Mouse (Mus musculus): ENCODE data around the gene Olfr1094.

Gene Olfr1094

DNA sequence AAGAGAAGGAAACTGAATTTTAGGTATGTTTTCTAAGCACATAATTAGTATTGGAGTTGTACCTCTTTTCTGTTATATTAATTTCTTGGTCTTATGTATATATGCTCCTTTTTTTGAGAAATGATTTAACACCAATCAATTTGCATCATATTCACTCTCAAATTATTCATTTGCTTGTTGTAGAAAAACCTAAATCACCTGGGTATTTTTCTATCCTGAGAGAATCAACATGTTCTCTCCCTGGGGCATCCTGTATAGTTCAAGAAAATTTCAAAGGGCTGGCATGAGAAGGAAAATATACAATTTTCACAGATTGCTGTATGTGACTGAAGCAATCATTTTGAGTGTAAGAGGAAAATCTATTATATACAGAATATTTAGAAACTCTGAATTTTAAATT lies at the start of gene Olfr1094:
TSS of gene Olfr1094 (plus strand) at position 301 of the 400 bp plus-strand sequence.
- no peak for DNase-seq

- no peak for DNase-seq
Measured at GRCm38 (mm10) chr2:86782179-86782578, 42.3 kb upstream of the Olfr1094 start, which contains the start of gene Olfr1093. Olfr1093 (plus strand) TSS chr2:86782479.

DNA sequence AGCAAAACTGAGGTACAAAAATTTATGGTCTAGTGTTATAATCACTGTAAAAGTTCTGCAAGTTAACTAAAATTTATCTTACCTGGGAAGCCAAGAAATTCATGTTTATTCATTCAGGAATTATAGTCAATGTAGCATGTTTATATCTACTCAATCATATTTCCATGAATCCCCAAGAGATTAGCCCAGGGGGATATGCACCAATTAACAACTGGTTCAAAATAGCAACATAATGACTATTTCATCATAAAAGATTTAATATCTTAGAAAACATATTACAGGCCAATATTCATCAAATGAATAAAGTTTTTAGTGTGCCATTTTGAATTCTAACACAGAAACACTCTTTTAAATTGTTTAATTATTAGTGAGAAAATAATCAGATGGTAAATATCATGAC lies 14.5 kb upstream of the Olfr1094 start, which contains the start of gene Olfr141:
TSS of gene Olfr141 (minus strand) at position 101 of the 400 bp plus-strand sequence.
- no peak for DNase-seq

DNA sequence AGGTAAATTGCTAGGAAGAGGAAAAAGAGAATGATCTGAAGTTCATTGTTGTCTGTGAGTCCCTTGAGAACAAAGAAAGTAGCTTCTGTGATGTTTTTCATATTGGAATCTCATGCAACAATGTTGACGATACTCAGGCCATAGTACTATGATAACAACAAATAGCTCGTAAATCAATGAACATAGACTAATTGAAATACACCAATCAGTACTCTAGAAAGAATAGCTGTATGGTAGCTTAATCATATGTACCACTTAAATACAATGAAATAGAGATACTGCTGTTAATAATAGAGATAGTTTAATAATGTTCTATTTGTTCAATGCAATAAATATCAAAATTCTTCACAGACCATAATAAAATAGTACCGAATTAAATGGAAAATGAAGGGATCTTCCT lies 27.1 kb downstream of the Olfr1094 start, which contains the start of gene Olfr1095:
TSS of gene Olfr1095 (minus strand) at position 101 of the 400 bp plus-strand sequence.
- DNase-seq = no peak

GRCm38 (mm10) chr2:86874702-86875101 lies 50.2 kb downstream of the Olfr1094 start, which contains the start of gene Gm13723:
Gm13723 (minus strand) TSS chr2:86874802.
- DNase-seq = no peak
